ENCODE assay signal across 8 mouse cellular contexts in the genomic region with DNA sequence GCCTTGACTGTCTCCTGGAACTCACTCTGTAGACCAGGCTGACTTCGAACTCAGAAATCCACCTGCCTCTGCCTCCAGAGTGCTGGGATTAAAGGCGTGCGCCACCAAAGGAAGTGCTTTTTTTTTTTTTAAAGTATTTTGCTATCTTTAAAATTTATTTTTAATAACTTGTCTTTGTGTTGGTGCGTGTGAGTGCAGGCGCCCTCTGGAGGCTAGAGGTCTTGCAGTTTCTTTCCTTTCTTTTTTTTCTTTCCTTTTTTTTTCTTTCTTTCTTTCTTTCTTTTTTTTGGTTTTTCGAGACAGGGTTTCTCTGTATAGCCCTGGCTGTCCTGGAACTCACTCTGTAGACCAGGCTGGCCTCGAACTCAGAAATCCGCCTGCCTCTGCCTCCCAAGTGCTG. TPM values are rescaled to one million over a fixed set of nuclear protein-coding genes. Genes with fewer than 3 reads are reported as not detected.
DNase-seq lines count a peak whose midpoint lies in the region; ATAC-seq and TF ChIP-seq lines count a peak whose summit lies in the region.
"Not testable (repeated sequence)": the region's sequence is repeated elsewhere in the genome, so short reads cannot be mapped to it uniquely, and the experiment has no call there.

No protein-coding gene starts in this region.

- H3K27ac ChIP-seq in MEL (ENCODE audit: control insufficient read depth, low read depth, low read length); heart, postnatal 0 days (ENCODE audit: low read depth); kidney, postnatal 0 days; liver, adult 2 months (replicated peaks; ENCODE audit: insufficient read depth, low read depth, low read length); lung, postnatal 0 days (ENCODE audit: low read length); small intestine, adult 2 months (ENCODE audit: insufficient read depth, low read depth, low read length): not testable (repeated sequence)

- not testable (repeated sequence) for H3K4me2 ChIP-seq in heart, postnatal 0 days (ENCODE audit: low read depth, low read length); kidney, postnatal 0 days (ENCODE audit: low read length); lung, postnatal 0 days (replicated peaks; ENCODE audit: low read depth, low read length)

- not testable (repeated sequence) for ATAC-seq in heart, postnatal 0 days (ENCODE audit: insufficient read depth, low read depth); kidney, postnatal 0 days (replicated peaks; ENCODE audit: low FRiP score, low read depth); lung, postnatal 0 days

- not testable (repeated sequence) for H3K27me3 ChIP-seq in MEL (ENCODE audit: control insufficient read depth in 1 of 2, insufficient read depth in 2 of 2, low read length in 2 of 2); heart, postnatal 0 days (ENCODE audit: control insufficient read depth, insufficient read depth, low read length); kidney, postnatal 0 days (ENCODE audit: insufficient read depth, low read length); liver, adult 2 months (ENCODE audit: control insufficient read depth, insufficient read depth, low read length); lung, postnatal 0 days (replicated peaks; ENCODE audit: insufficient read depth, low read length); small intestine, adult 2 months (ENCODE audit: control insufficient read depth, insufficient read depth, low read length)

- DNase-seq in 416B (ENCODE audit: low read depth) (peak; percentile 47), MEL (ENCODE audit: low read depth, low spot score) (peak; percentile 65)
- not testable (repeated sequence) for DNase-seq in brain, embryonic 14.5 days (ENCODE audit: low read depth); heart, postnatal 0 days (ENCODE audit: low spot score); kidney, postnatal 0 days (ENCODE audit: low spot score); liver, adult 2 months (ENCODE audit: extremely low read depth, low read depth, low spot score); lung, postnatal 0 days (ENCODE audit: low spot score)

- WGBS in heart, postnatal 0 days = 75% methylated on average over 8 of the region's 8 CpGs
- 77% methylated on average over 7 of the region's 8 CpGs for WGBS in kidney, postnatal 0 days
- WGBS in liver, adult 2 months = 76% methylated on average over 8 of the region's 8 CpGs
- WGBS in lung, postnatal 0 days = 82% methylated on average over 8 of the region's 8 CpGs
- WGBS in small intestine, adult 2 months = 67% methylated on average over 8 of the region's 8 CpGs

- H3K4me1 ChIP-seq in MEL (ENCODE audit: control insufficient read depth in 1 of 2, insufficient read depth in 2 of 2, low read length in 2 of 2) = peaks cover 3 to 20% of the 10 kb centered on the region in 2 experiments
- H3K4me1 ChIP-seq in heart, postnatal 0 days (ENCODE audit: control insufficient read depth, insufficient read depth) = peaks cover 28% of the 10 kb centered on the region
- not testable (repeated sequence) for H3K4me1 ChIP-seq in kidney, postnatal 0 days (replicated peaks; ENCODE audit: insufficient read depth, low read length); liver, adult 2 months (ENCODE audit: control insufficient read depth, insufficient read depth, low read length); lung, postnatal 0 days (ENCODE audit: insufficient read depth, low read depth, low read length); small intestine, adult 2 months (ENCODE audit: control insufficient read depth, insufficient read depth, insufficient read length, low read length)

- not testable (repeated sequence) for H3K4me3 ChIP-seq in MEL (ENCODE audit: control insufficient read depth in 1 of 2, insufficient read depth in 1 of 2, low read depth in 2 of 2, low read length in 2 of 2); heart, postnatal 0 days (ENCODE audit: low read depth, low read length); kidney, postnatal 0 days (replicated peaks; ENCODE audit: low read depth, low read length); liver, adult 2 months (ENCODE audit: insufficient read depth, low read depth, low read length); lung, postnatal 0 days (ENCODE audit: low read depth, low read length); small intestine, adult 2 months (ENCODE audit: low read depth, low read length)

- TF ChIP-seq RAD21 in MEL (IDR thresholded peaks at IDR 0.05; ENCODE audit: low read depth, low read length) = peak; percentile 29

- peaks cover 6 to 23% of the 10 kb centered on the region in 2 experiments for H3K36me3 ChIP-seq in MEL (ENCODE audit: control insufficient read depth in 1 of 2, insufficient read depth in 2 of 2, low read length in 2 of 2)
- peaks cover 55% of the 10 kb centered on the region for H3K36me3 ChIP-seq in heart, postnatal 0 days (replicated peaks; ENCODE audit: control insufficient read depth, insufficient read depth, low read length)
- H3K36me3 ChIP-seq in kidney, postnatal 0 days (ENCODE audit: insufficient read depth, low read length) = peaks cover 22% of the 10 kb centered on the region
- not testable (repeated sequence) for H3K36me3 ChIP-seq in liver, adult 2 months (ENCODE audit: control insufficient read depth, insufficient read depth, low read length)
- H3K36me3 ChIP-seq in lung, postnatal 0 days (ENCODE audit: insufficient read depth, low read length) = peaks cover 14% of the 10 kb centered on the region; the same call in 1 of the 2 replicates
- H3K36me3 ChIP-seq in small intestine, adult 2 months (ENCODE audit: control insufficient read depth, insufficient read depth, low read length) = peaks cover 29% of the 10 kb centered on the region

- TF ChIP-seq CTCF in MEL (IDR thresholded peaks at IDR 0.05 in 2 of 3, conservative IDR thresholded peaks at IDR 0.05 in 1 of 3; ENCODE audit: control insufficient read depth in 1 of 3, insufficient read depth in 1 of 3, low read depth in 2 of 3, low read length in 3 of 3, poor library complexity in 1 of 3, severe bottlenecking in 1 of 3) = peak in 2 of 3 experiments; percentile 46 to 57; a peak in 4 of 6 replicates
- peak; percentile 35; the same call in 1 of the 2 replicates for TF ChIP-seq CTCF in brain, embryonic 14.5 days (IDR thresholded peaks at IDR 0.05; ENCODE audit: borderline replicate concordance, extremely low read depth, insufficient read depth, insufficient read length)
- peak; percentile 26; the same call in 1 of the 2 replicates for TF ChIP-seq CTCF in heart, postnatal 0 days (IDR thresholded peaks at IDR 0.05; ENCODE audit: low read depth)
- TF ChIP-seq CTCF in kidney, postnatal 0 days (IDR thresholded peaks at IDR 0.05; ENCODE audit: low read depth) = peak; percentile 52
- peak; percentile 34; the same call in 1 of the 2 replicates for TF ChIP-seq CTCF in liver, adult 2 months (IDR thresholded peaks at IDR 0.05; ENCODE audit: low read depth, low read length)
- peak; percentile 37 for TF ChIP-seq CTCF in lung, postnatal 0 days (IDR thresholded peaks at IDR 0.05)
- TF ChIP-seq CTCF in small intestine, adult 2 months (IDR thresholded peaks at IDR 0.05; ENCODE audit: extremely low read depth, insufficient read length, insufficient replicate concordance, low read depth, low read length) = peak; percentile 25; the same call in 1 of the 2 replicates

- TF ChIP-seq EP300 in MEL (IDR thresholded peaks at IDR 0.05; ENCODE audit: low read depth in 1 of 2, low read length in 2 of 2); heart, postnatal 0 days (IDR thresholded peaks at IDR 0.05; ENCODE audit: low read depth); lung, postnatal 0 days (IDR thresholded peaks at IDR 0.05): not testable (repeated sequence)

- not testable (repeated sequence) for H3K9me3 ChIP-seq in MEL (replicated peaks; ENCODE audit: insufficient read depth, low read length); heart, postnatal 0 days (replicated peaks; ENCODE audit: control insufficient read depth, low read length); kidney, postnatal 0 days (replicated peaks; ENCODE audit: low read length); lung, postnatal 0 days (ENCODE audit: low read length)

- not testable (repeated sequence) for TF ChIP-seq POLR2A in MEL (IDR thresholded peaks at IDR 0.05; ENCODE audit: control insufficient read depth in 1 of 2, insufficient read depth in 1 of 2, low read depth in 1 of 2, low read length in 2 of 2, poor library complexity in 1 of 2); brain, embryonic 14.5 days (IDR thresholded peaks at IDR 0.05; ENCODE audit: borderline replicate concordance, extremely low read depth, insufficient read depth, insufficient read length, poor library complexity, severe bottlenecking); liver, adult 2 months (IDR thresholded peaks at IDR 0.05; ENCODE audit: extremely low read depth, insufficient read depth, low read length); small intestine, adult 2 months (IDR thresholded peaks at IDR 0.05; ENCODE audit: low read depth, low read length)

- peaks cover 20% of the 10 kb centered on the region for H3K79me2 ChIP-seq in MEL (ENCODE audit: control insufficient read depth, insufficient read depth, low read length, poor library complexity)
- H3K79me2 ChIP-seq in liver, adult 2 months (ENCODE audit: control insufficient read depth, insufficient read depth, low read length) = not testable (repeated sequence)

- not testable (repeated sequence) for H3K9ac ChIP-seq in MEL (ENCODE audit: control insufficient read depth, low read depth, low read length, poor library complexity, severe bottlenecking); heart, postnatal 0 days (replicated peaks; ENCODE audit: low read depth, low read length); kidney, postnatal 0 days (ENCODE audit: low read depth, low read length); liver, adult 2 months (ENCODE audit: low read depth, low read length); lung, postnatal 0 days (replicated peaks; ENCODE audit: low read depth)

RNA-seq across cellular contexts. Expression of gene Mrps23, which starts 2.4 kb away (rescaled TPM):
- total RNA-seq in MEL (2012; rRNA removed) = 362 and 381 TPM in 2 replicates
- polyA plus RNA-seq in MEL (2012; ENCODE audit: insufficient read depth in 1 of 2, insufficient read length in 2 of 2, low read depth in 1 of 2, low replicate concordance in 2 of 2, missing spikeins in 1 of 2) = 100 to 1,000 TPM in 1 of 2 experiments, not detected in 1; 190 TPM
- polyA plus RNA-seq in brain, embryonic 14.5 days (2012; rRNA removed) = 74.9 and 79.0 TPM in 2 replicates
- 77.6 and 240 TPM in 2 replicates for total RNA-seq in heart, postnatal 0 days (2014; rRNA removed; ENCODE audit: low replicate concordance)
- polyA plus RNA-seq in heart, postnatal 0 days (2015; fragmentation: Nextera tagmentation; extraction: Ambion mirVana) = 156 TPM in 2 replicates
- 76.3 and 77.7 TPM in 2 replicates for polyA plus RNA-seq in kidney, postnatal 0 days (2015; fragmentation: Nextera tagmentation; extraction: Ambion mirVana)
- total RNA-seq in liver, adult 2 months (2014; rRNA removed) = 21.6 and 24.2 TPM in 2 replicates
- 28.8 and 37.8 TPM in 2 replicates for polyA plus RNA-seq in liver, adult 2 months (2012; rRNA removed)
- 46.5 TPM in 2 replicates for polyA plus RNA-seq in lung, postnatal 0 days (2015; fragmentation: Nextera tagmentation; extraction: Ambion mirVana)
- polyA plus RNA-seq in small intestine, adult 2 months (2012; rRNA removed) = 9.4 and 17.5 TPM in 2 replicates
